Mouse (Mus musculus): ENCODE data around the gene Slc28a2.
"Not testable (repeated sequence)": the region's sequence is repeated elsewhere in the genome, so short reads cannot be mapped to it uniquely, and the experiment has no call there.

Gene Slc28a2

GRCm38 (mm10) chr2:122426200-122426599 lies at the start of gene Slc28a2:
TSS of gene Slc28a2 (plus strand) at chr2:122426477.
- DNase-seq (ENCODE audit: low spot score in 2 of 2): peak; percentile 35 to 37

GRCm38 (mm10) chr2:122377215-122377674 lies 49.0 kb upstream of the Slc28a2 start:
- DNase-seq (ENCODE audit: low spot score in 2 of 2): peak; percentile 98 to 99

- peak; percentile 74 to 80 for DNase-seq (ENCODE audit: low spot score in 2 of 2)
Observed at GRCm38 (mm10) chr2:122377751-122378246, 48.5 kb upstream of the Slc28a2 start.

- no peak for DNase-seq (ENCODE audit: low spot score in 2 of 2)
Observed at GRCm38 (mm10) chr2:122378421-122379291, 47.6 kb upstream of the Slc28a2 start.

- no peak for DNase-seq (ENCODE audit: low spot score in 2 of 2)
Observed at GRCm38 (mm10) chr2:122379292-122379650, 47.0 kb upstream of the Slc28a2 start.

- DNase-seq (ENCODE audit: low spot score in 2 of 2): peak; percentile 65
Observed at GRCm38 (mm10) chr2:122380768-122381311, 45.4 kb upstream of the Slc28a2 start.

GRCm38 (mm10) chr2:122381329-122382103 lies 44.8 kb upstream of the Slc28a2 start:
- DNase-seq (ENCODE audit: low spot score in 2 of 2): no peak

- DNase-seq (ENCODE audit: low spot score in 2 of 2): no peak
Observed at GRCm38 (mm10) chr2:122382121-122382520, 44.2 kb upstream of the Slc28a2 start.

GRCm38 (mm10) chr2:122385095-122385494 lies 41.2 kb upstream of the Slc28a2 start:
- DNase-seq (ENCODE audit: low spot score in 2 of 2): no peak

- not testable (repeated sequence) for DNase-seq (ENCODE audit: low spot score in 2 of 2)
Observed at GRCm38 (mm10) chr2:122387135-122387534, 39.1 kb upstream of the Slc28a2 start.

GRCm38 (mm10) chr2:122396150-122396549 lies 30.1 kb upstream of the Slc28a2 start:
- no peak for DNase-seq (ENCODE audit: low spot score in 2 of 2)

- no peak for DNase-seq (ENCODE audit: low spot score in 2 of 2)
Observed at GRCm38 (mm10) chr2:122407607-122408006, 18.7 kb upstream of the Slc28a2 start.

GRCm38 (mm10) chr2:122408928-122409327 lies 17.3 kb upstream of the Slc28a2 start:
- DNase-seq (ENCODE audit: low spot score in 2 of 2): no peak

- DNase-seq (ENCODE audit: low spot score in 2 of 2): not testable (repeated sequence)
Observed at GRCm38 (mm10) chr2:122426645-122427044, 368 bp downstream of the Slc28a2 start.

GRCm38 (mm10) chr2:122438706-122439482 lies 12.6 kb downstream of the Slc28a2 start:
- DNase-seq (ENCODE audit: low spot score in 2 of 2): not testable (repeated sequence)

- peak; percentile 55 to 57 for DNase-seq (ENCODE audit: low spot score in 2 of 2)
Observed at GRCm38 (mm10) chr2:122440521-122440920, 14.2 kb downstream of the Slc28a2 start.

- no peak for DNase-seq (ENCODE audit: low spot score in 2 of 2)
Observed at GRCm38 (mm10) chr2:122441000-122441933, 15.0 kb downstream of the Slc28a2 start.

- DNase-seq (ENCODE audit: low spot score in 2 of 2): no peak
Observed at GRCm38 (mm10) chr2:122450351-122450750, 24.1 kb downstream of the Slc28a2 start.

GRCm38 (mm10) chr2:122452426-122452825 lies 26.1 kb downstream of the Slc28a2 start:
- no peak for DNase-seq (ENCODE audit: low spot score in 2 of 2)

- DNase-seq (ENCODE audit: low spot score in 2 of 2): peak in 1 of 2 experiments; percentile 10
Observed at GRCm38 (mm10) chr2:122466901-122467300, 40.6 kb downstream of the Slc28a2 start.

Measured in natural killer cell, adult 2 months (primary cell).